Comparison of ENCODE assay signal across 24 mouse cellular contexts in genomic region chr3:63805496-63805895, GRCm38 (mm10).
DNase-seq lines count a peak whose midpoint lies in the region; ATAC-seq and TF ChIP-seq lines count a peak whose summit lies in the region.
"Had no signal": no experiment of that assay in that cellular context is flagged by ENCODE, and none has a peak within 500 bp of the region (broad histone marks: within the 10 kb centered on the region; RNA-seq: fewer than 3 reads in every experiment).

No protein-coding gene starts in this region.

- in situ Hi-C loops in Patski (cut with MboI; ENCODE audit: low pct_unique_long_range_greater_than_20kb) = no loop called here

- DNase-seq in adrenal gland, adult (ENCODE audit: inconsistent age in 2 of 2, low spot score in 1 of 2) = peak; percentile 3 to 31
- no peak for DNase-seq in adrenal gland, postnatal 14 days
- DNase-seq in right cerebral cortex, adult 18-20 months = peak; percentile 3
- DNase-seq in right cerebral cortex, postnatal 36 days (ENCODE audit: low spot score in 2 of 2) = no peak
- no peak for DNase-seq in Patski (ENCODE audit: low read depth, low spot score)
- no peak for DNase-seq in thymus, postnatal 25 days
- no peak for DNase-seq in left cerebral cortex, adult 11 months (ENCODE audit: low spot score)
- DNase-seq: cerebellum, adult 11-12 months; cerebellum, adult 8-10 months; cerebellum, postnatal 10 days; cerebellum, postnatal 36 days; embryo, embryonic 11 days; forebrain, postnatal 0 days; gastrocnemius, adult 2 months; gastrocnemius, postnatal 14 days; heart, adult 11 months; kidney, adult 11 months had no signal

- H3K27me3 ChIP-seq in Patski = no peaks in the 10 kb centered on the region
- H3K27me3 ChIP-seq: embryonic facial prominence, embryonic 12.5 days; embryonic facial prominence, embryonic 15.5 days; hindbrain, embryonic 12.5 days; hindbrain, embryonic 15.5 days; intestine, embryonic 15.5 days had no signal

- TF ChIP-seq CTCF in Patski (IDR thresholded peaks at IDR 0.05) = no peak

- POLR2A ChIA-PET in Patski (lab: Charles Lee) = interaction anchor here (1.2 kb wide), 1 partner anchor 55 kb away, joined by 3 read pairs; no protein-coding TSS in a partner anchor

- ATAC-seq in Patski = peak; percentile 84
- ATAC-seq: CD4-positive, CD25-positive, alpha-beta regulatory T cell, adult 4 months; forebrain, embryonic 14.5 days; forebrain, postnatal 0 days; intestine, embryonic 15.5 days had no signal

- CTCF ChIA-PET in Patski (lab: Charles Lee) = interaction anchor here (0.9 to 1.6 kb wide), 3 partner anchors 13 to 27 kb away, joined by 3 to 4 read pairs (median 3); no protein-coding TSS in a partner anchor

Comparison
In these comparisons a context has a peak if more than half of its experiments do, and no peak if none do; other contexts are left out.
1. DNase-seq: peak in adrenal gland, adult (2 of 2) and right cerebral cortex, adult 18-20 months (single experiment); none in adrenal gland, postnatal 14 days (single experiment), right cerebral cortex, postnatal 36 days (0 of 2), Patski (single experiment), thymus, postnatal 25 days (single experiment) and left cerebral cortex, adult 11 months (single experiment).